9 mouse cellular contexts compared by ENCODE assay signal in genomic region chr11:121109986-121110385, GRCm38 (mm10). TPM values are rescaled to one million over a fixed set of nuclear protein-coding genes. Genes with fewer than 3 reads are reported as not detected.
DNase-seq lines count a peak whose midpoint lies in the region; ATAC-seq lines count a peak whose summit lies in the region.
"Had no signal": no experiment of that assay in that cellular context is flagged by ENCODE, and none has a peak within 500 bp of the region (broad histone marks: within the 10 kb centered on the region; RNA-seq: fewer than 3 reads in every experiment).

No protein-coding gene starts in this region.

- H3K4me2 ChIP-seq in hindbrain, embryonic 16.5 days (ENCODE audit: low read length), result no peak overlapping the region
- H3K4me2 ChIP-seq in hindbrain, embryonic 12.5 days (replicated peaks), result no peak overlapping the region

- intact Hi-C loops in heart, postnatal 10 days (cut with DNase I), result no loop called here

- 4% methylated on average over 2 of the region's 2 CpGs for WGBS in hindbrain, embryonic 16.5 days
- 20% methylated on average over 2 of the region's 2 CpGs for WGBS in hindbrain, embryonic 12.5 days

- no peaks in the 10 kb centered on the region for H3K36me3 ChIP-seq in hindbrain, embryonic 16.5 days (ENCODE audit: control insufficient read depth, insufficient read depth, low read length)
- no peaks in the 10 kb centered on the region for H3K36me3 ChIP-seq in hindbrain, embryonic 12.5 days

- no peaks in the 10 kb centered on the region for H3K4me1 ChIP-seq in hindbrain, embryonic 16.5 days (ENCODE audit: control insufficient read depth, insufficient read depth, low read depth, low read length)
- H3K4me1 ChIP-seq in hindbrain, embryonic 12.5 days, result 0 out of 2 replicates have a peak, but pooled peaks cover 4% of the 10 kb centered on the region

- H3K9me3 ChIP-seq in hindbrain, embryonic 16.5 days (ENCODE audit: control insufficient read depth, low read length), result no peaks in the 10 kb centered on the region
- H3K9me3 ChIP-seq in hindbrain, embryonic 12.5 days (replicated peaks), result no peaks in the 10 kb centered on the region

- DNase-seq in MN1 (ENCODE audit: low spot score), result peak; percentile 93
- peak; percentile 70 to 77 for DNase-seq in cerebellum, postnatal 10 days
- DNase-seq in heart, postnatal 10 days, result peak; percentile 81 to 88
- peak; percentile 65 for DNase-seq in lung, postnatal 36 days
- DNase-seq in gastrocnemius, adult 8-10 months (ENCODE audit: low spot score in 2 of 2), result no peak
- no peak for DNase-seq in thymus, postnatal 36 days

- H3K27ac ChIP-seq in hindbrain, embryonic 16.5 days (ENCODE audit: low read depth, low read length), result no peak overlapping the region
- no peak overlapping the region for H3K27ac ChIP-seq in hindbrain, embryonic 12.5 days

- H3K4me3 ChIP-seq in hindbrain, embryonic 16.5 days (ENCODE audit: low read length), result no peak overlapping the region
- no peak overlapping the region for H3K4me3 ChIP-seq in hindbrain, embryonic 12.5 days
- H3K4me3 ChIP-seq: erythroblast, embryonic 14.5 days had no signal

- peak; percentile 81 for ATAC-seq in hindbrain, embryonic 16.5 days
- no peak for ATAC-seq in hindbrain, embryonic 12.5 days (ENCODE audit: low FRiP score)

- H3K27me3 ChIP-seq in hindbrain, embryonic 16.5 days (replicated peaks; ENCODE audit: control insufficient read depth, insufficient read depth, low read length), result no peaks in the 10 kb centered on the region
- H3K27me3 ChIP-seq in hindbrain, embryonic 12.5 days, result no peaks in the 10 kb centered on the region

- no peak overlapping the region for H3K9ac ChIP-seq in hindbrain, embryonic 16.5 days (ENCODE audit: low read depth, low read length)
- H3K9ac ChIP-seq in hindbrain, embryonic 12.5 days, result no peak overlapping the region

RNA-seq across cellular contexts. Expression of gene Tex19.2, which starts 8.5 kb away (rescaled TPM):
- polyA plus RNA-seq in hindbrain, embryonic 16.5 days (2015; fragmentation: Nextera tagmentation; extraction: Ambion mirVana), result not detected in 2 replicates
- not detected in 2 replicates for polyA plus RNA-seq in hindbrain, embryonic 12.5 days (2016; fragmentation: Nextera tagmentation; extraction: Ambion mirVana)
- not detected for total RNA-seq in heart, postnatal 10 days (2021)
- total RNA-seq in gastrocnemius, adult 8-10 months (2022), result not detected
- polyA plus RNA-seq: erythroblast, embryonic 14.5 days had no signal

RNA-seq across cellular contexts. Expression of gene Sectm1a, which starts 29.0 kb away (rescaled TPM):
- polyA plus RNA-seq in hindbrain, embryonic 16.5 days (2015; fragmentation: Nextera tagmentation; extraction: Ambion mirVana), result not detected in 2 replicates
- polyA plus RNA-seq in hindbrain, embryonic 12.5 days (2016; fragmentation: Nextera tagmentation; extraction: Ambion mirVana), result not detected in 2 replicates
- not detected for total RNA-seq in heart, postnatal 10 days (2021)
- not detected for total RNA-seq in gastrocnemius, adult 8-10 months (2022)
- polyA plus RNA-seq: erythroblast, embryonic 14.5 days had no signal

RNA-seq across cellular contexts. Expression of gene Tex19.1, which starts 36.0 kb away (rescaled TPM):
- polyA plus RNA-seq in hindbrain, embryonic 16.5 days (2015; fragmentation: Nextera tagmentation; extraction: Ambion mirVana), result not detected in 2 replicates
- not detected in 2 replicates for polyA plus RNA-seq in hindbrain, embryonic 12.5 days (2016; fragmentation: Nextera tagmentation; extraction: Ambion mirVana)
- not detected for total RNA-seq in heart, postnatal 10 days (2021)
- not detected for total RNA-seq in gastrocnemius, adult 8-10 months (2022)
- polyA plus RNA-seq: erythroblast, embryonic 14.5 days had no signal

RNA-seq across cellular contexts. Expression of gene Sectm1b, which starts 46.6 kb away (rescaled TPM):
- polyA plus RNA-seq in hindbrain, embryonic 16.5 days (2015; fragmentation: Nextera tagmentation; extraction: Ambion mirVana), result not detected in 2 replicates
- not detected in 2 replicates for polyA plus RNA-seq in hindbrain, embryonic 12.5 days (2016; fragmentation: Nextera tagmentation; extraction: Ambion mirVana)
- not detected for total RNA-seq in heart, postnatal 10 days (2021)
- total RNA-seq in gastrocnemius, adult 8-10 months (2022), result not detected
- polyA plus RNA-seq: erythroblast, embryonic 14.5 days had no signal

RNA-seq across cellular contexts. Expression of gene Uts2r, which starts 50.1 kb away (rescaled TPM):
- 0.73 and 0.89 TPM in 2 replicates for polyA plus RNA-seq in hindbrain, embryonic 16.5 days (2015; fragmentation: Nextera tagmentation; extraction: Ambion mirVana)
- 0.32 and 0.35 TPM in 2 replicates for polyA plus RNA-seq in hindbrain, embryonic 12.5 days (2016; fragmentation: Nextera tagmentation; extraction: Ambion mirVana)
- total RNA-seq in heart, postnatal 10 days (2021), result under 1 TPM; 0.24 to 0.35 TPM
- 1 to 10 TPM; 1.1 to 1.5 (median 1.3) TPM for total RNA-seq in gastrocnemius, adult 8-10 months (2022)

Comparison
In these comparisons a context has a peak if more than half of its experiments do, and no peak if none do; other contexts are left out.
1. DNase-seq: peak in MN1 (single experiment), cerebellum, postnatal 10 days (2 of 2), heart, postnatal 10 days (2 of 2) and lung, postnatal 36 days (single experiment); none in gastrocnemius, adult 8-10 months (0 of 2) and thymus, postnatal 36 days (0 of 2).